Mouse (Mus musculus): ENCODE data around the gene Fam129c. TPM values are rescaled to one million over a fixed set of nuclear protein-coding genes. Genes with fewer than 3 reads are reported as not detected.

Gene Fam129c
- polyA plus RNA-seq, 2 experiments, result 0.56 to 1.1 TPM

DNA sequence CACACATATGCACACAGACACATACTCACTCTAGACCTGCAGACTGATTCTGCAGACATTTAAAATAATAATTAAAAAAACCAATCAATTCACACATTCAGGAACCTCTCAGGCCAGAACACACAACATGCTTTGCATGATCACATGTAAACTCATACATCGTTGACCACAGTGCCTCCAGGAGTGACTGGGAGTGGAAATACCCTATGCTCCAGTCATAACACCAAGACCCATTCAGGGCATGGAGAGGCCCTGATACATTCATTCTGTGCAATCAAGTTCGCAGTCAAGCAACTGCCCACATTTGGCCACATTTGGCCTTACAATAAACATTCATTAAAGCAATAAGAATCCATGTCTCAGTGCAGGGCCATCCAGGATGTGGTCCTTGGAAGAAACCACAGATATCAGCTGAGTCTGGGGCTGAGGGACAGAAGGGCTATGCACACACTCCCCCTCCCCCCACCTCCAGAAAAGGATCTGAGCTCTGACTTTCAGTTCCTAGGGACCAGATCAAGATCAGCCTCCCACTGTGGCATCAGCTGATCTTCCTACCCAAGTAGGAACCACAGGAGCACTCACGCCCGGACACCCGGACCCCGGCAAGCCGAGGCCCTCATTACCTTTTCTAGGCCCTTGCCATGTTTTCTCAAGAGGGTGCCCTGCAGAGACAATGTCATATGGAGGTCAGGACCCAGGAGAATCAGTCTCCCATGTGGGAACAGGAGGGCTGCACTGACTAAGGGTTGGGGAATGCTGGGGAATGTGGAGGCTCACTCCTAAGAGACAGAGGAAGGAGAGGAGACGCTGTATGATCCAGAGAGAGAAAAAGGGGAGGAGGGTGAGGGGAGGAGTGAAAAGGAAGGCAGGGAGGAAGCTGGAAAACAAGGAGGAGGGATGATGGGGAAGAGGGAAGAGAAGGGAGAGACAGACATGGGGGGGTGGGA lies 40.0 kb downstream of the Fam129c start:
- Histone ChIP-seq H3K36me3 (replicated peaks; ENCODE audit: control insufficient read depth, insufficient read depth, low read depth) (no peaks in the 10 kb centered on the region), H3K9me3 (ENCODE audit: control insufficient read depth, low read length) (no peaks in the 10 kb centered on the region), H3K4me2 (ENCODE audit: low read depth) (no peak overlapping the region), H3K27me3 (ENCODE audit: control insufficient read depth, insufficient read depth, low read length) (peaks cover 13% of the 10 kb centered on the region), H3K4me3 (ENCODE audit: insufficient read depth in 1 of 2, low read depth in 2 of 2, low read length in 2 of 2) (no peak overlapping the region), H3K9ac (replicated peaks) (no peak overlapping the region), H3K4me1 (replicated peaks; ENCODE audit: control insufficient read depth in 2 of 2, insufficient read depth in 2 of 2, low read length in 1 of 2) (peaks cover 0 to 2% of the 10 kb centered on the region in 2 experiments; a peak in 2 of 4 replicates), H3K27ac (no peak overlapping the region)
- DNase-seq (ENCODE audit: low read depth in 3 of 3, low spot score in 3 of 3), result no peak
- 65% methylated on average over 8 of the region's 8 CpGs for WGBS (ENCODE audit: insufficient replicate concordance)
- TF ChIP-seq CTCF (IDR thresholded peaks at IDR 0.05; ENCODE audit: low read depth), result no peak
- TF ChIP-seq EP300 (IDR thresholded peaks at IDR 0.05; ENCODE audit: low read depth), result no peak
- no peak for ATAC-seq (ENCODE audit: insufficient read depth)

DNA sequence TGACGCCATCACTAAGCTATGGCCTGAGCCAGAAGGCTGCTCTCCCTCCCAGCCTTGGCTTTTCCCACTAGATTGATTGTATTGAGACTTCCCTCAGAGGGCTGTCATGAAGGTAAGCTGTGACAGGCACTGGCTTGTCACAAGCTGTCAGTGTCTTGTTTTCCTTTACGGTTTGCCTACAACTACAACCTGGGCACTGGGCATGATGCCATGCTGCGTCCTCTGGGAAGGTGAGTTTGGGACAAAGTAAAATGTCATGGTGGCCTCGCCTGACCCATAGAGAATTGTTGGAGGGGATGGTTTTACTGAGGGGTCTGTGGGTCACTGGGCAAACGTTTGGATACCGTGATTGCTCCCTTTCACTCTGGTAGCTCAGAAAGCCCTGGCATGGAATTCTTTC lies 40.9 kb downstream of the Fam129c start:
- H3K27ac ChIP-seq, result no peak overlapping the region
- H3K36me3 ChIP-seq (replicated peaks; ENCODE audit: control insufficient read depth, insufficient read depth, low read depth), result no peaks in the 10 kb centered on the region
- H3K9ac ChIP-seq (replicated peaks), result no peak overlapping the region
- ATAC-seq (ENCODE audit: insufficient read depth) (no peak), DNase-seq (ENCODE audit: low read depth in 3 of 3, low spot score in 3 of 3) (no peak)
- no peaks in the 10 kb centered on the region for H3K9me3 ChIP-seq (ENCODE audit: control insufficient read depth, low read length)
- no peak for TF ChIP-seq EP300 (IDR thresholded peaks at IDR 0.05; ENCODE audit: low read depth)
- TF ChIP-seq CTCF (IDR thresholded peaks at IDR 0.05; ENCODE audit: low read depth), result no peak
- peaks cover 0 to 2% of the 10 kb centered on the region in 2 experiments; a peak in 2 of 4 replicates for H3K4me1 ChIP-seq (replicated peaks; ENCODE audit: control insufficient read depth in 2 of 2, insufficient read depth in 2 of 2, low read length in 1 of 2)
- 57% methylated on average over 6 of the region's 6 CpGs for WGBS (ENCODE audit: insufficient replicate concordance)
- H3K27me3 ChIP-seq (ENCODE audit: control insufficient read depth, insufficient read depth, low read length), result peaks cover 8% of the 10 kb centered on the region
- H3K4me3 ChIP-seq (ENCODE audit: insufficient read depth in 1 of 2, low read depth in 2 of 2, low read length in 2 of 2), result no peak overlapping the region
- no peak overlapping the region for H3K4me2 ChIP-seq (ENCODE audit: low read depth)

DNA sequence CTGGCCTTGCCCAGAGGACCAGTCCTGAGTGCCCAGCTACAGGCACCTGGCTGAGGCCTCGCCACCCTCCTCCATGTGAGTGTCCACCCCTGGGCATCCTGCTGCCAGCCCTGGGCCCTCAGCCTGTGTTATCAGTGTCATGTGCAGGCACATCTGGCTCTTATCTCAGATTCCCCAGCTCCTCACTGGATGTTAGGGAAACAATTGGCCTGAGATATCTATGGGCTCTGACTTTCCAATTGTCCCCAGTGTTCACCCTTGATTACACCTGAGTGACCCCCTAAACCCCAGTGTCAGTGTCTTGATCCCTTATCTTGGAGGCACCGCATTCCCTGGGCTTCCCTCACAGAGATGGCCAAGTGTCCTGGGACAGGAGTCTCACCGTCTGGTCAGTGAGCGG lies 41.9 kb downstream of the Fam129c start:
- H3K4me1 ChIP-seq (replicated peaks; ENCODE audit: control insufficient read depth in 2 of 2, insufficient read depth in 2 of 2, low read length in 1 of 2), result peaks cover 0 to 2% of the 10 kb centered on the region in 2 experiments; a peak in 2 of 4 replicates
- H3K4me2 ChIP-seq (ENCODE audit: low read depth), result no peak overlapping the region
- no peaks in the 10 kb centered on the region; the same call in 1 of the 2 replicates for H3K27me3 ChIP-seq (ENCODE audit: control insufficient read depth, insufficient read depth, low read length)
- 0 out of 2 replicates have a peak, but pooled peaks have one; percentile 20 for TF ChIP-seq EP300 (IDR thresholded peaks at IDR 0.05; ENCODE audit: low read depth)
- TF ChIP-seq CTCF (IDR thresholded peaks at IDR 0.05; ENCODE audit: low read depth), result no peak
- H3K27ac ChIP-seq, result no peak overlapping the region
- whole genome bisulfite sequencing (ENCODE audit: insufficient replicate concordance), result 43% methylated on average over 4 of the region's 4 CpGs
- H3K9ac ChIP-seq (replicated peaks), result no peak overlapping the region
- ATAC-seq (ENCODE audit: insufficient read depth) (no peak), DNase-seq (ENCODE audit: low read depth in 3 of 3, low spot score in 3 of 3) (no peak)
- H3K36me3 ChIP-seq (replicated peaks; ENCODE audit: control insufficient read depth, insufficient read depth, low read depth), result no peaks in the 10 kb centered on the region
- no peaks in the 10 kb centered on the region for H3K9me3 ChIP-seq (ENCODE audit: control insufficient read depth, low read length)
- no peak overlapping the region for H3K4me3 ChIP-seq (ENCODE audit: insufficient read depth in 1 of 2, low read depth in 2 of 2, low read length in 2 of 2)

DNA sequence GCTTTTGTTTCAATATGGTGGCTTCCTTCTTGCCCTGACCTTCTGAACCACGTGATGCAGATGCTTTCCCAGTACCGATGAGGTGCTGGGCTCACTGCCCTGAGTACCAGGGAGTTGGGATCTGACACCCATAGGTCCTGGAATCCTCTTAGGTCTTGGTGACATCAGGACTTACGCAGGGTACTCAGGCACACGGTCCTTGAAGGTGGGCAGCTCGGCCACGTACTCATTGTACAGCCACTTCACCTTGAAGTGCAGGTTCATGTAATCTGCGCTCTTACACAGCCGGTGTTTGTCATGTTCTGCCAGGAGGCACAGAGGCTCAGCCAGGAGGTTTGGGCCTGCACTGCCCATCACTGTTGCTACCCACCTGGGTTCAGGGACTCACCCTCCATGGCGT lies 48.1 kb downstream of the Fam129c start:
- 60% methylated on average over 9 of the region's 9 CpGs for WGBS (ENCODE audit: insufficient replicate concordance)
- DNase-seq (ENCODE audit: low read depth in 3 of 3, low spot score in 3 of 3) (no peak), ATAC-seq (ENCODE audit: insufficient read depth) (no peak)
- Histone ChIP-seq H3K4me2 (ENCODE audit: low read depth) (no peak overlapping the region), H3K9me3 (ENCODE audit: control insufficient read depth, low read length) (no peaks in the 10 kb centered on the region), H3K27ac (no peak overlapping the region), H3K27me3 (ENCODE audit: control insufficient read depth, insufficient read depth, low read length) (no peaks in the 10 kb centered on the region), H3K9ac (replicated peaks) (no peak overlapping the region), H3K4me1 (replicated peaks; ENCODE audit: control insufficient read depth in 2 of 2, insufficient read depth in 2 of 2, low read length in 1 of 2) (no peaks in the 10 kb centered on the region), H3K4me3 (ENCODE audit: insufficient read depth in 1 of 2, low read depth in 2 of 2, low read length in 2 of 2) (no peak overlapping the region), H3K36me3 (replicated peaks; ENCODE audit: control insufficient read depth, insufficient read depth, low read depth) (no peaks in the 10 kb centered on the region)
- TF ChIP-seq EP300 (IDR thresholded peaks at IDR 0.05; ENCODE audit: low read depth) (no peak), CTCF (IDR thresholded peaks at IDR 0.05; ENCODE audit: low read depth) (no peak)

DNA sequence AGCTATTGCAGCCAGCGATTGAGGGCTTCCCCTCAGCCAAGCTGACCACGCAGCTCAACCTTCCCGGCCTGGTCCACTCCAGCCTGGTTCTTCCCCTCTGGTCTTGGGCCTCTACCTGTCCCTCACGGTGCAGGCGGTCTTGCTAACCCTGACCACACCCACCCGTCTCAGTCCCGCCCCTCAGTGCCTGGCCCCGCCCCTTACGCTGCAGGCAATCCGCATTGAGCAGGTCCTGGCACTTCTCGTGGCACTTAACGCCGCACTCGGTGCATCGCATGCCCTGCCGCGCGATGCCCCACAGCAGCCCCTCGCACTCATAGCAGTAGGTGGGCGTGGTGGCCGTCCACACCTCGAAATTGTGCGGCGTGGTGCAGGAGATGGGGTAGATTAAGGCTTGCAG lies 57.2 kb downstream of the Fam129c start:
- Histone ChIP-seq H3K4me2 (ENCODE audit: low read depth) (peak overlapping the region; percentile 30; the same call in 1 of the 2 replicates), H3K27me3 (ENCODE audit: control insufficient read depth, insufficient read depth, low read length) (peaks cover 14% of the 10 kb centered on the region), H3K9ac (replicated peaks) (no peak overlapping the region), H3K4me3 (ENCODE audit: insufficient read depth in 1 of 2, low read depth in 2 of 2, low read length in 2 of 2) (no peak overlapping the region), H3K36me3 (replicated peaks; ENCODE audit: control insufficient read depth, insufficient read depth, low read depth) (no peaks in the 10 kb centered on the region), H3K27ac (no peak overlapping the region), H3K9me3 (ENCODE audit: control insufficient read depth, low read length) (no peaks in the 10 kb centered on the region), H3K4me1 (replicated peaks; ENCODE audit: control insufficient read depth in 2 of 2, insufficient read depth in 2 of 2, low read length in 1 of 2) (no peaks in the 10 kb centered on the region)
- 1% methylated on average over 24 of the region's 24 CpGs for WGBS (ENCODE audit: insufficient replicate concordance)
- no peak for TF ChIP-seq EP300 (IDR thresholded peaks at IDR 0.05; ENCODE audit: low read depth)
- TF ChIP-seq CTCF (IDR thresholded peaks at IDR 0.05; ENCODE audit: low read depth), result no peak
- DNase-seq (ENCODE audit: low read depth in 3 of 3, low spot score in 3 of 3) (no peak), ATAC-seq (ENCODE audit: insufficient read depth) (peak; percentile 44; the same call in 1 of the 2 replicates)

Small RNA genes within 50 kb of the gene (microRNA-seq; reads per million reads assigned to microRNA genes)
- not detected for gene Mir6769b

Other genes with a start within 250 kb of the Fam129c start
- 41.9 and 57.2 TPM in 2 replicates for gene Use1, start 230.8 kb upstream of the Fam129c start, polyA plus RNA-seq (2012; rRNA removed)
- gene Use1, start 230.8 kb upstream of the Fam129c start, polyA plus RNA-seq (2014; fragmentation: Nextera tagmentation; extraction: Ambion mirVana), result 46.5 and 48.2 TPM in 2 replicates
- gene Ocel1, start 226.3 kb upstream of the Fam129c start, polyA plus RNA-seq (2012; rRNA removed), result 2.8 and 3.1 TPM in 2 replicates
- 1.9 and 2.8 TPM in 2 replicates for gene Ocel1, start 226.3 kb upstream of the Fam129c start, polyA plus RNA-seq (2014; fragmentation: Nextera tagmentation; extraction: Ambion mirVana)
- 20.8 and 23.4 TPM in 2 replicates for gene Nr2f6, start 215.7 kb upstream of the Fam129c start, polyA plus RNA-seq (2012; rRNA removed)
- gene Nr2f6, start 215.7 kb upstream of the Fam129c start, polyA plus RNA-seq (2014; fragmentation: Nextera tagmentation; extraction: Ambion mirVana), result 19.1 and 22.4 TPM in 2 replicates
- gene Ushbp1, start 201.8 kb upstream of the Fam129c start, polyA plus RNA-seq (2012; rRNA removed), result 3.1 and 3.5 TPM in 2 replicates
- gene Ushbp1, start 201.8 kb upstream of the Fam129c start, polyA plus RNA-seq (2014; fragmentation: Nextera tagmentation; extraction: Ambion mirVana), result 1.5 and 1.9 TPM in 2 replicates
- 53.6 and 61.2 TPM in 2 replicates for gene Babam1, start 200.8 kb upstream of the Fam129c start, polyA plus RNA-seq (2012; rRNA removed)
- 50.6 and 52.3 TPM in 2 replicates for gene Babam1, start 200.8 kb upstream of the Fam129c start, polyA plus RNA-seq (2014; fragmentation: Nextera tagmentation; extraction: Ambion mirVana)
- 52.5 and 58.0 TPM in 2 replicates for gene Ankle1, start 191.6 kb upstream of the Fam129c start, polyA plus RNA-seq (2012; rRNA removed)
- gene Ankle1, start 191.6 kb upstream of the Fam129c start, polyA plus RNA-seq (2014; fragmentation: Nextera tagmentation; extraction: Ambion mirVana), result 17.8 and 19.0 TPM in 2 replicates
- gene Abhd8, start 134.0 kb upstream of the Fam129c start, polyA plus RNA-seq (2012; rRNA removed), result 6.6 and 7.5 TPM in 2 replicates
- 5.3 and 6.8 TPM in 2 replicates for gene Abhd8, start 134.0 kb upstream of the Fam129c start, polyA plus RNA-seq (2014; fragmentation: Nextera tagmentation; extraction: Ambion mirVana)
- gene Mrpl34, start 132.7 kb upstream of the Fam129c start, polyA plus RNA-seq (2012; rRNA removed), result 45.8 and 73.0 TPM in 2 replicates
- gene Mrpl34, start 132.7 kb upstream of the Fam129c start, polyA plus RNA-seq (2014; fragmentation: Nextera tagmentation; extraction: Ambion mirVana), result 109 and 114 TPM in 2 replicates
- gene Dda1, start 128.4 kb upstream of the Fam129c start, polyA plus RNA-seq (2012; rRNA removed), result 24.8 and 25.4 TPM in 2 replicates
- gene Dda1, start 128.4 kb upstream of the Fam129c start, polyA plus RNA-seq (2014; fragmentation: Nextera tagmentation; extraction: Ambion mirVana), result 34.4 and 36.9 TPM in 2 replicates
- gene Ano8, start 111.7 kb upstream of the Fam129c start, polyA plus RNA-seq (2012; rRNA removed), result 1.4 and 1.7 TPM in 2 replicates
- gene Ano8, start 111.7 kb upstream of the Fam129c start, polyA plus RNA-seq (2014; fragmentation: Nextera tagmentation; extraction: Ambion mirVana), result 0.14 and 0.15 TPM in 2 replicates
- 9.2 and 10.0 TPM in 2 replicates for gene Gtpbp3, start 109.5 kb upstream of the Fam129c start, polyA plus RNA-seq (2012; rRNA removed)
- 1.3 and 1.8 TPM in 2 replicates for gene Gtpbp3, start 109.5 kb upstream of the Fam129c start, polyA plus RNA-seq (2014; fragmentation: Nextera tagmentation; extraction: Ambion mirVana)
- 15.4 and 16.8 TPM in 2 replicates for gene Plvap, start 85.9 kb upstream of the Fam129c start, polyA plus RNA-seq (2012; rRNA removed)
- gene Plvap, start 85.9 kb upstream of the Fam129c start, polyA plus RNA-seq (2014; fragmentation: Nextera tagmentation; extraction: Ambion mirVana), result 15.9 and 18.4 TPM in 2 replicates
- gene Ccdc194, start 71.9 kb upstream of the Fam129c start, polyA plus RNA-seq (2012; rRNA removed), result 0.09 and 0.11 TPM in 2 replicates
- 0.19 TPM in 1 of 2 replicates, not detected in the other for gene Ccdc194, start 71.9 kb upstream of the Fam129c start, polyA plus RNA-seq (2014; fragmentation: Nextera tagmentation; extraction: Ambion mirVana)
- gene Bst2, start 60.2 kb upstream of the Fam129c start, polyA plus RNA-seq (2012; rRNA removed), result 41.1 and 44.4 TPM in 2 replicates
- 12.2 and 14.2 TPM in 2 replicates for gene Bst2, start 60.2 kb upstream of the Fam129c start, polyA plus RNA-seq (2014; fragmentation: Nextera tagmentation; extraction: Ambion mirVana)
- 21.1 and 25.6 TPM in 2 replicates for gene Mvb12a, start 54.7 kb upstream of the Fam129c start, polyA plus RNA-seq (2012; rRNA removed)
- 31.1 and 35.2 TPM in 2 replicates for gene Mvb12a, start 54.7 kb upstream of the Fam129c start, polyA plus RNA-seq (2014; fragmentation: Nextera tagmentation; extraction: Ambion mirVana)
- 0.13 and 0.25 TPM in 2 replicates for gene Tmem221, start 38.8 kb upstream of the Fam129c start, polyA plus RNA-seq (2012; rRNA removed)
- 0.37 and 0.39 TPM in 2 replicates for gene Tmem221, start 38.8 kb upstream of the Fam129c start, polyA plus RNA-seq (2014; fragmentation: Nextera tagmentation; extraction: Ambion mirVana)
- gene Nxnl1, start 31.0 kb upstream of the Fam129c start, polyA plus RNA-seq (2012; rRNA removed), result not detected in 2 replicates
- 0.06 TPM in 2 replicates for gene Nxnl1, start 31.0 kb upstream of the Fam129c start, polyA plus RNA-seq (2014; fragmentation: Nextera tagmentation; extraction: Ambion mirVana)
- gene Slc27a1, start 28.8 kb upstream of the Fam129c start, polyA plus RNA-seq (2012; rRNA removed), result 1.9 and 2.4 TPM in 2 replicates
- 0.28 and 0.71 TPM in 2 replicates for gene Slc27a1, start 28.8 kb upstream of the Fam129c start, polyA plus RNA-seq (2014; fragmentation: Nextera tagmentation; extraction: Ambion mirVana)
- gene Pgls, start 5.5 kb upstream of the Fam129c start, polyA plus RNA-seq (2012; rRNA removed), result 45.6 and 58.5 TPM in 2 replicates
- gene Pgls, start 5.5 kb upstream of the Fam129c start, polyA plus RNA-seq (2014; fragmentation: Nextera tagmentation; extraction: Ambion mirVana), result 104 and 105 TPM in 2 replicates
- 30.9 and 31.4 TPM in 2 replicates for gene Colgalt1, start 13.3 kb downstream of the Fam129c start, polyA plus RNA-seq (2012; rRNA removed)
- 20.5 and 20.7 TPM in 2 replicates for gene Colgalt1, start 13.3 kb downstream of the Fam129c start, polyA plus RNA-seq (2014; fragmentation: Nextera tagmentation; extraction: Ambion mirVana)
- 0.13 and 0.15 TPM in 2 replicates for gene Unc13a, start 74.1 kb downstream of the Fam129c start, polyA plus RNA-seq (2012; rRNA removed)
- gene Unc13a, start 74.1 kb downstream of the Fam129c start, polyA plus RNA-seq (2014; fragmentation: Nextera tagmentation; extraction: Ambion mirVana), result 0.18 and 0.34 TPM in 2 replicates
- 3.8 and 4.0 TPM in 2 replicates for gene Jak3, start 78.6 kb downstream of the Fam129c start, polyA plus RNA-seq (2012; rRNA removed)
- 3.0 and 3.1 TPM in 2 replicates for gene Jak3, start 78.6 kb downstream of the Fam129c start, polyA plus RNA-seq (2014; fragmentation: Nextera tagmentation; extraction: Ambion mirVana)
- gene Insl3, start 91.6 kb downstream of the Fam129c start, polyA plus RNA-seq (2012; rRNA removed), result 0.48 and 0.73 TPM in 2 replicates
- 1.2 and 1.5 TPM in 2 replicates for gene Insl3, start 91.6 kb downstream of the Fam129c start, polyA plus RNA-seq (2014; fragmentation: Nextera tagmentation; extraction: Ambion mirVana)
- 2.2 and 2.5 TPM in 2 replicates for gene B3gnt3, start 104.1 kb downstream of the Fam129c start, polyA plus RNA-seq (2012; rRNA removed)
- 1.8 and 2.0 TPM in 2 replicates for gene B3gnt3, start 104.1 kb downstream of the Fam129c start, polyA plus RNA-seq (2014; fragmentation: Nextera tagmentation; extraction: Ambion mirVana)
- gene Fcho1, start 128.1 kb downstream of the Fam129c start, polyA plus RNA-seq (2012; rRNA removed), result 24.1 and 24.6 TPM in 2 replicates
- 14.7 and 18.6 TPM in 2 replicates for gene Fcho1, start 128.1 kb downstream of the Fam129c start, polyA plus RNA-seq (2014; fragmentation: Nextera tagmentation; extraction: Ambion mirVana)